Mouse (Mus musculus) thymus, postnatal 0 days (tissue): Measurements from ENCODE around the gene Ercc2. TPM values are rescaled to one million over a fixed set of nuclear protein-coding genes. Genes with fewer than 3 reads are reported as not detected.

Experiments
- DNase-seq: peaks from one replicate; pipeline ENCODE4 v3.0.0-alpha.2; 2015; ENCODE audit warnings: low spot score
- polyA plus RNA-seq: library from polyadenylated mRNA; unstranded; fragments of >200 nt; fragmentation: Nextera tagmentation; extraction: Ambion mirVana; gene quantifications from 2 replicates; pipeline ENCODE4 v1.2.1, GENCODE M21; 2015

Ercc2 gene
- polyA plus RNA-seq, 1 experiment from 2014 or later = 15.1 TPM

- peak; percentile 89 for DNase-seq
These were observed 22.4 kb upstream of the Ercc2 start, which contains the start of the genes Cd3eap and Ppp1r13l for GRCm38 (mm10) chr7:19359299-19359891. Cd3eap (minus strand) TSS chr7:19359483. Ppp1r13l (plus strand) TSS chr7:19359749.

- peak; percentile 19 for DNase-seq
These were observed 21.7 kb upstream of the Ercc2 start for GRCm38 (mm10) chr7:19359892-19360641.

GRCm38 (mm10) chr7:19360944-19361343 is 20.9 kb upstream of the Ercc2 start:
- DNase-seq = peak; percentile 66

GRCm38 (mm10) chr7:19361720-19362119 is 20.1 kb upstream of the Ercc2 start:
- DNase-seq = peak; percentile 85

- DNase-seq = no peak
These were observed 19.5 kb upstream of the Ercc2 start for GRCm38 (mm10) chr7:19362276-19362675.

GRCm38 (mm10) chr7:19363881-19364280 is 17.9 kb upstream of the Ercc2 start:
- DNase-seq = peak; percentile 67

- no peak for DNase-seq
These were observed 16.4 kb upstream of the Ercc2 start for GRCm38 (mm10) chr7:19365376-19365775.

GRCm38 (mm10) chr7:19368380-19368779 is 13.4 kb upstream of the Ercc2 start:
- no peak for DNase-seq

GRCm38 (mm10) chr7:19369823-19370425 is 11.9 kb upstream of the Ercc2 start:
- DNase-seq = peak; percentile 76

GRCm38 (mm10) chr7:19373367-19373766 is 8.4 kb upstream of the Ercc2 start:
- no peak for DNase-seq

- DNase-seq = no peak
These were observed 6.4 kb upstream of the Ercc2 start for GRCm38 (mm10) chr7:19375368-19375767.

GRCm38 (mm10) chr7:19376019-19376418 is 5.8 kb upstream of the Ercc2 start:
- no peak for DNase-seq

- no peak for DNase-seq
These were observed 3.8 kb upstream of the Ercc2 start for GRCm38 (mm10) chr7:19378049-19378448.

GRCm38 (mm10) chr7:19382166-19382541 is 344 bp downstream of the Ercc2 start:
- peak; percentile 42 for DNase-seq

GRCm38 (mm10) chr7:19383708-19384107 is 1.9 kb downstream of the Ercc2 start:
- no peak for DNase-seq

- no peak for DNase-seq
These were observed 7.0 kb downstream of the Ercc2 start for GRCm38 (mm10) chr7:19388699-19389413.

- no peak for DNase-seq
These were observed 12.7 kb downstream of the Ercc2 start for GRCm38 (mm10) chr7:19394484-19394883.

- DNase-seq = peak; percentile 70
These were observed 17.9 kb downstream of the Ercc2 start for GRCm38 (mm10) chr7:19399496-19400280.

- DNase-seq = no peak
These were observed 19.1 kb downstream of the Ercc2 start for GRCm38 (mm10) chr7:19400946-19401345.

GRCm38 (mm10) chr7:19402535-19403112 is 20.8 kb downstream of the Ercc2 start:
- no peak for DNase-seq
